Mouse (Mus musculus) brain, embryonic 14.5 days (tissue): ENCODE measurements at regions not wholly inside any gene's neighbourhood (a gene's known extent, or its start where the extent isn't known, plus 50 kb on each side); places are given as distances from the start of the nearest gene placed in this dataset.

Experiments
- CTCF ChIP-seq: fragments of 200-500 bp; IDR thresholded peaks from 2 replicates; pipeline ENCODE4 v1.5.1; 2012; ENCODE audit warnings: inconsistent platforms, mild to moderate bottlenecking, moderate library complexity, borderline replicate concordance; ENCODE audit not compliant: insufficient read depth, insufficient read length; ENCODE audit errors: extremely low read depth
- POLR2A ChIP-seq: fragments of 200-500 bp; IDR thresholded peaks from 2 replicates; pipeline ENCODE4 v1.6.1; 2012; ENCODE audit warnings: mild to moderate bottlenecking, inconsistent platforms, borderline replicate concordance; ENCODE audit not compliant: poor library complexity, insufficient read depth, insufficient read length, severe bottlenecking; ENCODE audit errors: extremely low read depth

GRCm38 (mm10) chr5:118424764-118425568 lies 135.5 kb upstream of the Med13l start:
- TF ChIP-seq CTCF (no peak), POLR2A (no peak)
